Mouse (Mus musculus): ENCODE data around the gene Magi2.
"Not testable (repeated sequence)": the region's sequence is repeated elsewhere in the genome, so short reads cannot be mapped to it uniquely, and the experiment has no call there.

The Magi2 gene

GRCm38 (mm10) chr5:19226866-19227243 is at the start of gene Magi2:
TSS of gene Magi2 (plus strand) at chr5:19227036.
- DNase-seq (ENCODE audit: low spot score): no peak

GRCm38 (mm10) chr5:19178594-19178993 is 48.2 kb upstream of the Magi2 start:
- no peak for DNase-seq (ENCODE audit: low spot score)

GRCm38 (mm10) chr5:19186175-19186574 is 40.7 kb upstream of the Magi2 start:
- no peak for DNase-seq (ENCODE audit: low spot score)

DNA sequence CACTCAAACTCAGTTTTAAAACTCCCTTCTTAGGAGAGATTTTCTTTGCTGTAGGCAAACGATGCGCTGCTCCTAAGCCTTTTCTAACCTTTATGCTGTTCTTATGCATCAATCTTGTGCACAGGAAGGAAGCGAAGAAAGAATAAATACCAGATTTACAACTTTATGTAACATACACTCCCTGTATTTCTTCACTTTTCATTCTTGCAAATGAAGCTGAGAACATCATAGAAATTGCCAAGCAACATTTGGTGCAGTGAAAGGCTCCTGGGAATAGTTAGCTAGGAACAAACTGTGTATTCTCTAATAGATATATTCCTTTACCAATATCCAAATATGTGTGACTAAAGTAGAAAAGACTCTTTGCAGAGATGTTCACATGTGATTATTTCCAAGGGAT is 15.2 kb upstream of the Magi2 start:
- DNase-seq (ENCODE audit: low spot score): no peak

- peak; percentile 27 for DNase-seq (ENCODE audit: low spot score)
Observed at GRCm38 (mm10) chr5:19226144-19226865, 531 bp upstream of the Magi2 start.

DNA sequence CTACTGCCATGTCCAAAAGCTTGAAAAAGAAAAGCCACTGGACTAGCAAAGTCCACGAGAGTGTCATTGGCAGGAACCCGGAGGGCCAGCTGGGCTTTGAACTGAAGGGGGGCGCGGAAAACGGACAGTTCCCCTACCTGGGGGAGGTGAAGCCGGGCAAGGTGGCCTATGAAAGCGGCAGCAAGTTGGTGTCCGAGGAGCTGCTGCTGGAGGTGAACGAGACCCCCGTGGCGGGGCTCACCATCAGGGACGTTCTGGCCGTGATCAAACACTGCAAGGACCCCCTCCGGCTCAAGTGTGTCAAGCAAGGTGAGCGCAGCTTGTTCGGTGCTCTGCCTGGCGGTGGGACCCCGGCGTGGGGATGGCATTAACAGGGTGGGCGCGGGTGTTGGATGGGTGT is 445 bp downstream of the Magi2 start:
- DNase-seq (ENCODE audit: low spot score): no peak

DNA sequence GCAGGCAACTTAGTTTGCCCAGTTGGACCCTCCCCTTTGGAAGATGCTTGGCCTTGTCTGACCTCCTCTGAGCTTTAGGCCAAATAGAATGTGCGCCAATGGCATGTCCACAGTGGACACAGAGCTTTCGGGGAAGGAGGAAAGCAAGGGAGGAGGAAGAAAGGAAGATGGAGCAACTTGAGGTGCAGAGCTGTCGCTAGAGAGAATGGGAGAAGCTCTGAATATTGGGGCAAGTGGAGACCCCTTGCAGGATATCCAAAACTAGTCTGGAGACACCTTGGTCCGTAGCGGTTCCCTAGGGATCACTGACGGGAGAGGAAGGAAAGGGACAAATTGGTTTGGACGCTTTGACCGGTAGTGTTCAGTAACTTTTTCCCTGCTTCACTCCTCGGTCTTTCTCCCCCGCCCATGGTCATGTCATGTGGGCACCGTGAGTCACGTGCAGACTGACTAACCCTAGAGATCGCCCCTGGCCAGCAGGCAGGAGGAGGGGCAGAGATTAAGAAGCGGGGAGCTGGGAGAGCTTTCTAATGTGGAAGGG is 1.0 kb downstream of the Magi2 start:
- peak; percentile 11 for DNase-seq (ENCODE audit: low spot score)

- no peak for DNase-seq (ENCODE audit: low spot score)
Observed at GRCm38 (mm10) chr5:19241797-19242196, 15.0 kb downstream of the Magi2 start.

DNA sequence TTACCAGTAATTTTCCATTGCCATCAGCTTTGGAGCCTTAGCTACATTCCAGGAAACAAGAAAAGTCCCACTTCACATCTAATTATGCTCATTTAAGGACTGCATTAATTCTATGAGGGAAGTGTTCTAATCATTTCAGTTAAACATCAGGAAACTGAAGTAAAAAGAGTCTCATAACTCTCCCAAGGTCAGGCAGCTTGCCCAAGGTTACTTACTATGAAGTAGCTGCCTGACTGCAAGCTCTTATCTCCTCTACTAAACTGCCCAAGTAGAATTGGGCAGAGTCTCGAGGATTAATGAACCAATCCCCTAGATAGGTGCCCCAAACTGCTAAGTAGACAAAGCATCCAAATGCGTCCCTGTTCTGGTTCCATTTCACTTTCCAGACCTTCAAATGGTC is 19.6 kb downstream of the Magi2 start:
- no peak for DNase-seq (ENCODE audit: low spot score)

GRCm38 (mm10) chr5:19247266-19247665 is 20.4 kb downstream of the Magi2 start:
- no peak for DNase-seq (ENCODE audit: low spot score)

- no peak for DNase-seq (ENCODE audit: low spot score)
Observed at GRCm38 (mm10) chr5:19262816-19263215, 36.0 kb downstream of the Magi2 start.

GRCm38 (mm10) chr5:19264627-19265026 is 37.8 kb downstream of the Magi2 start:
- DNase-seq (ENCODE audit: low spot score): no peak

DNA sequence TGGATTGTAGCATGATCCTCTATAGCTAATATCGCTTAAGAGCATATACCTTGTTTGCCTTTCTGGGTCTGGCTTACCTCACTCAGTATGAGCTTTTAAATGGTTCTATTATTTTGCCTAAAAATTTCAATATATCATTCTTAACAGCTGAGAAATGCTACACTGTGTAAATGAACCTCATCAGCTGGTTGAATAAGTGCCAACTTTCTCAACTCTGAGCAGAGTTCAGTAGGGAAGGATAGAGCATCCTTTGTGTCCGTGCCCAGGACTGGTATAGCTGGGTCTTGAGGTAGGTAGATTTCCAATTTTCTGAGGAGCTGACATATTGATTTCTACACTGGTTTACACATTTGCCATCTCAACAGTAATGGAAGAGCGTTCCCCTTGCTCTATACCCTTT is 65.7 kb downstream of the Magi2 start:
- DNase-seq (ENCODE audit: low spot score): no peak

- no peak for DNase-seq (ENCODE audit: low spot score)
Observed at GRCm38 (mm10) chr5:19306656-19307055, 79.8 kb downstream of the Magi2 start.

- DNase-seq (ENCODE audit: low spot score): no peak
Observed at GRCm38 (mm10) chr5:19309870-19310269, 83.0 kb downstream of the Magi2 start.

DNA sequence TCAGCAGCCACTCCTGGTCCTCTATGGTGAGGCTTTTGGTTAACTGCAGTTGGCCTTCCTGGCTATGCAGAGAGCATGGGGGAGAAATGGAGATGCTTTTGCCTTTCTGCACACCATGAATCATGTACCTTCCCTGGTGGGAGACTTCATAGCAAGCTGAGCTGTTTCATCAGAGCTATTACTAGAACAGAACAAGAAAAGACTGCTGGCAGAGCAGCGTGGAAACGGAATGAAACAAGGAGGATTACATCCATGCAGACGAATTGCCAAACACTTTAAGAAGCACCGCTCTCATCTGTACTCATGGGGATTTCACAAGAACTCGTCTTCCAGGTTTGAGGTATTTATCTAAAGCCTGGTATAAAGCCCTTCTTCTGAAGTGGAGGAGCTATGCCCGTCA is 95.7 kb downstream of the Magi2 start:
- no peak for DNase-seq (ENCODE audit: low spot score)

DNA sequence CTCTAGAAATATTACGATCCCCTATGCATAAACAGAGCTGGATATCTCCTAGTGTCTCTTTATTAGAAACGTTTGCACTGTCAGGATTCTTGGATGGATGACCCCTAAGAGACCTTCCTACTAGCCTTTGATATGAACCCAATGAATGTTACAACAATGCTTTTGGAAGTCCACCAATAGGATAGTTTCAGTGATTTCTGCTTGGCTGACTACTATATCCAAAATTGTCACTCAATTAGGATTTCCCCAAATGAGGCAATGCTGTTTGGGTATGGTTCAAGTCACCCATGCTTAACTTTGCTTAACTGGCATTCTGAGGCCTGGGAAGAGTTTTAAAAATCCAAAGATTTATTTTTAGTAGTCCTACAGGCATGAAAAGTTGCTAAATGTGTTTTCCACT is 110.7 kb downstream of the Magi2 start:
- no peak for DNase-seq (ENCODE audit: low spot score)

DNA sequence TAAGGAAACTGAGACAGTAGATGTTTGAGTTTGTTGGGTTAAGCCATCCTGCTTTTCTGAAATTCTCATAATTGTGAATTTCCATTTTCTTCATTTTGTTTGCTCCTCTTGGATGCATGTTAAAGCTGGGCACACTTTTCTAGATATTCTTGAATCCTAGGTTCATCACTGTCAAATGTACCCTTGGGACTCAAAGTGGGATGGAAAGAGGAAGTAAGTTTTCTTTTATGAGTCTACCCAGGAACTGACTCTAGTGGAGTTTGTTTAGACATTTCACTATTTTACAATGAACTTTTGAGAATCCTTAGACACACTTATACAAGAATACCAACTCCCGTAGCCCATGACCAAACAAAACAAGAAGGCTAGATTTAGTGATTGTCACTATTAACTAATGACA is 141.3 kb downstream of the Magi2 start:
- no peak for DNase-seq (ENCODE audit: low spot score)

DNA sequence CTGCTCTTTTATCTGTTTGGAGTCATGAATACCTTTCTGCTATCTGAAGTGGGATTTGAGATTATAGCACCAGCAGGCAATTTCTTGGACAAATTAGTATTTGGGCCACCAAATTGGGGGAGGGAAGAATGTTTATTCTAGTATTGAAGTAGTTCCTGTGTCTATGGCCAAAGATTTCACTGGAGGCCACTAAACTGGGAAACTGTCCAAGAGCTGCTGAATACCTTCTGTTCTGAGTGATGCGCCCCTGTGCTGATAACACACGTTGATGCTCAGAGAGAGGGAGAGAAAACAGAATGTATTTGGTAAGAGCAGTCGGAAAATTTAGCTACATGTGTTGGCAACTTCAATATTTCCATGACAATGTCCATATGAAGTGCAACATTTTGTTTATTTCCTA is 169.0 kb downstream of the Magi2 start:
- DNase-seq (ENCODE audit: low spot score): no peak

DNA sequence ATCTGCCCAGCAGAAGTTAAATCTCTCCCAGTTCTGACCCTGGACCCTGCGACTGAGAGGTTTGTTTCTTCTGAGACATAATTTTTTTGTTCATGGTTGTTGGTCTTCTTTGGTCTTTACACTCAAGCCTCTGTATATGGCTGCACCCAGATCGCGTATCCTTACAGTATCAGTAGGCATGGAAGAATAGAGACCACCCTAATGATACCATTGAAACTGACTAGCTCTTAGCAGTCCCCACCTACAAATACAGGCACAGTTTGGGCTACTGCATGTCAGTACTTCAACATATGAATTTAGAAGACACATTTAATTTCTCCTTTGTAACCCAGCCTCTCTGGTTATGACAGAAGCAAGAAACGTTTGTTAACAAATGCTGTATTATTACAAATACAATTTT is 173.5 kb downstream of the Magi2 start:
- DNase-seq (ENCODE audit: low spot score): no peak

DNA sequence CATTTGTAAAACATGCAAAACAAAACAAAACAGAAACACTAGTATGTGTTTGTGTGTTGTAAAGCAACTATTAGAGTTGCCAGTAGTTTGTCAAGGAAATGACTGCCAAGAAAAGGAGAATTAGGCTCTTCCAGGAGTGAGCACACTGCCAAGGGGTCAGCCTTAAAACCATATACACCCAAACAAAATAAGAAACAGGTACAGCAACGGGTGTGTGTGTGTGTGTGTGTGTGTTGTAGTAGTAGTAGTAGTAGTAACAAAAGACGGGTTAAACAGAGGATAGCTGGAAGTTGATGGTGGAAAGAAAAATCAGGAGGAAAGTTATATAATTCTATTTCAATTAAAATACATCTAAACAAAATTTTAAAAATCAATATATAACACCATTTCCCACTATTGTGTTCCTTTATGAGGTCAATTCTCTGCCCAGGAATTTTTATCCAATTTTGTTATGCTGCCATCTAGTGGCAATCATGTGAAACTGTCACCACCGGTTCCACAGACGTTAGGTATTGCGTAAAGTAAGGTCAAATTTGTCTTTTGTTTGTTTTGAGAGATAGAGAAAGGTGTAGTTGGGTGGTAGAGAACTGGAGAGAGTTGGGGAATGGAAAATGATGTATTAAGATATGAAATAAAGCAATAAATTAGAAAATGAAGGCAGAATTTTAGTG is 174.0 kb downstream of the Magi2 start:
- DNase-seq (ENCODE audit: low spot score): peak; percentile 7

- not testable (repeated sequence) for DNase-seq (ENCODE audit: low spot score)
Observed at GRCm38 (mm10) chr5:19404268-19404667, 177.4 kb downstream of the Magi2 start.

DNA sequence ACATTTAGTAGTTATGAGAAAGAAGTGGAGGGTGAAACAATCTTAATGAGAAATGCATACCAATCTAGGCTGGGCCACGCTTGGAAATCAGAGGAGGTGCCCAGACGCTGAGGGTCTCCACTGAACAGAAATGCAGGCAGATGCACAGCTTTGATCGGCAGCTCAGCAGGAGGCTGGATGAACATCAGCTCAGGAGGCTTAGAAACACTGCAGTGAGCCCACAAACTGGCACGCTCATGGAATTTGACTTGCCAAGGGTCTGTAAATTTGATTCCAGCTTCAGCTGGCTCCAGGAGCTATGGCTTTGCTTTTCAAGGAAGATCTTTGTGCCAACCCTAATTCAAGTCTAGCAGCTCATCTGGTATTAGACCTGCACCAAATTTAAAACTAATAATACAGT is 187.7 kb downstream of the Magi2 start:
- no peak for DNase-seq (ENCODE audit: low spot score)

DNA sequence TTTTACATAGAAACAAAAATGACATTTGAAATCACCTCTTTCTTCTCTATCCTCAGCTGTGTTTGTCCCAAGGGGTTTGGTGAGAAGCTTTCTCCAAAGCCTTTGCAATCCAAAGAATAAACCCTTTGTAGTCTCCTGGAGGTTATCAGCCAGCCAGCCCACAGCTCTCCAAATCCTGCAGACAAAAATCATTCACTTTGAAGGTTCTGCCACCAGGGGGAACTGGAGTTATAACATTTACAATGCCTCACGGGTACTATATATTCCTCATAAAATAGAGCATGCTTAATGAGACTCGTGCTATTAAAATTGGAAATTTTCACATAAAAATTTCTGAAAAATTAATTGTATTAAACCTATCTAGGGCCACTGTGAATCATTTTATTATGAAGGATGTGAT is 202.5 kb downstream of the Magi2 start:
- DNase-seq (ENCODE audit: low spot score): no peak

All from lung, postnatal 25 days (tissue).